Mouse (Mus musculus): ENCODE results near the gene C5ar2. TPM values are rescaled to one million over a fixed set of nuclear protein-coding genes. Genes with fewer than 3 reads are reported as not detected.

C5ar2 gene
- polyA plus RNA-seq (2014; fragmentation: Illumina TruSeq; extraction: RNeasy Lipid Tissue Mini Kit (QIAGEN cat#74804); ENCODE audit: low replicate concordance), result 0.30 TPM

DNA sequence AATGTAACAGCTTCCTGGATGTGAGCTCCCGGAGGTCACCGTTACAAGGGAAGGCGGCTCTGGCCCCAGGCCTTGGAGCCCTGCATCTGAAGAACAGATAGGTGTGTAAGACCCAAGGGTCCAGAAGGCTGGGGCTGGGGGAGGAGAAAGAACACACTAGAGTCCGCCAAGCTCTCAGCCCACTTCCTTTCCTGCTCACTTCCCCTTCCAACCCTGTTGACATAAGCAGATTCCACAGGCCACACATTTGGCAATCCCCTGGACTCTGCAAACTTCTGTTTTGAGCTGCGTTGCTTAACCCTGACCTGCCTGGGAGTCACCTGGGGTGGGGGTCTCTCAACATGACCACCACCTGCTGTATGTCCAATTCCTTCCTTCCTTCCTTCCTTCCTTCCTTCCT is at the start of gene C5ar2:
Gene C5ar2 (minus strand): TSS at position 88 of the 400 bp plus-strand sequence.

DNA sequence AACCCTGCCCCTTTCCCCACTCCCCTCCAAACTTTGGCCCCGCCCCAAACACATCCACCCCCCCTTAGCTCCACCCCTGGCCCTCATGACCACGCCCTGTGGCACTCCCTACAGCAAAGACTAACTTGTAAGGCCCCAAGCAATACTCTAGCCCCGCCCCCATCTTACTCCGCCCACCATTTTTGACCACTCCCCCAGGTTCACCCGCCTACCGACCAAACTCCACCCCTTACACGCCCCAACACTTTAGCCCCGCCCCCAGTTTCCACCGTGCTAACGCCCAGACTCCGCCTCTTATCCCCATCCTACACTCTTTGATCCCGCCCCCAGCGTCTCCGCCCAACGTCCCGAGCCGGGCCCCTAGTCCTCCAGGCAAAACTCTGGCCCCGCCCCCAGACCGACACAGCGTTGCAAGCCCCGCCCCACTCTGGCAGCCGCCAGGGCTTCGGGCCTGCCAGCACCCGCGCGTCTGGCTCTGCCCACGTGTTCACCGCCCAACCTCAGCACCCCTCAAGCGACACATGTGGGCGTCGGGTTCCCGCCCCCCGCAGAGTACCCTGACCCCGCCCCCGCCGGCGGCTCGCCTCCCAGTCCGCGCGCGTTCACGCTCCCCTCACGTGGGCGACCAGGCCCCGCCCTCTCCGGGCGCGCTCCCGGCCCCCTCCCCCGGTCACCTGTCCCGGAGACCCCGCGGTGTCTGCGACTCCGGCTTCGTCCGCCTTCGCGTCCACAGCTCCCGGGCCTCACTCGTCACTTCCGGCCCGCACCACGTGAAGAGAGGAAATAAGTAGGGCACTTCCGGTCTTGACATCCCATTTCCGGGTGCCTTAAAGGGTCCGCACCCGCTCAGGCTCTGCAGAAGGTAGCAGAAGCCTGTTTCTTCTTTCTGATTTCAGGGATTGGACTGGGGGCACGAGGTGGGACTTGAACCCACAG is 42.3 kb upstream of the C5ar2 start, which contains the start of gene Ccdc9:
Gene Ccdc9 (minus strand): TSS at position 770 of the 936 bp plus-strand sequence.

DNA sequence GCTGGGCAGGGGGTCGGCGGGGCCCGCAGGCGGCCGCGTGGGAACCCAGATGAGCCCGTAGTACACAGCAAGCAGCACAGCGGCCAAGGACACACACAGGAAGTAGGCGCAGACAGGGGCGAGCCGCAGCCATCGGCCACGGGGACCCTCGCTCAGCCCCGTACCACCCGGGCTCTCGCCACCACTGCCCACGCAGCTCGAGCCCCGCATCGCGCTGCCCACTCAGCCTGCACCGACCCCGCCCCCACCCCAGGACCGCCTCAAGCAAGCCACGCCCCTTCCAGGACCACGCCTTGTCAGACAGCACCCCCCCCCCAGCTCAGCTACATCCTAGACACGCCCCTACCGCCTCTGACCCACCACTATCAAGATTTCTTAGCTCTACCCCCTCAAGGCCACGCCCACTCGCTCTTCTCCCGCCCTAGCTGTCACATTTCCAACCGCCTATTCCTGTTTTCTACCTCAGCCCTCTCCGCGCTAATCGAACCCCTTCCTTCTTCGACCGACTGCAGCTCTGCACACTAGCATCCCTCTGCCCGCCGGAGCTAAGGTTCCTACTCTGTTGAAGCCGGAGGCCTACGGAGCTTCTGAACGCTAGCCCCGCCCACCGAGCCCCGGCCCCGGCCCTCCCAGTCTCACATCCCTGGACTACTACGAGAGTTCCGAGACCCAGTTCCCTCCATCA is 29.3 kb upstream of the C5ar2 start, which contains the start of gene Inafm1:
Gene Inafm1 (minus strand): TSS at position 537 of the 685 bp plus-strand sequence.

DNA sequence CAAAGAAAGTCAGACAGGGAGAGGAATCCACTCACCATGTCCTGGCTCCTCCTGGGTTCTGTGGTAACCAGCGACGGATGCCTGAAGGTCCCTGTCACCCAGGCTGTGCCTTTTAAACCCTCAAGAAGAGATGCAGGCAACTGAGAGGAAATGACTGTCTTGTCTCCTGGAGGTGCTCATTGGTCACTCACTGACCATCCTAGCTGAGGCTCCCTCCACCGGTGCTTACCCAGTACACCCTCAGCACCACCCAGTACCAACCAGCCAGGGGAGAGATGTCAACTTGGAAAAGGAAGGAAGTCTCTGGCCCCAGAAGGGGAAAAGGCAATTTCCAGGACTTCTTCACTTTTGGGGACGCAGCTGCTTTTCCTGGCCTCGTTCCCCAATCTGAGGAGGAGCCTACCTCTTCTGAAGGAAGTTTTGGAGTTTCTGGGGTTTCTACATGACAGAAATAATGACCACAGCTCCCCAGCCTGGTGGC is 15.2 kb upstream of the C5ar2 start, which contains the start of gene C5ar1:
Gene C5ar1 (minus strand): TSS at position 431 of the 481 bp plus-strand sequence.

DNA sequence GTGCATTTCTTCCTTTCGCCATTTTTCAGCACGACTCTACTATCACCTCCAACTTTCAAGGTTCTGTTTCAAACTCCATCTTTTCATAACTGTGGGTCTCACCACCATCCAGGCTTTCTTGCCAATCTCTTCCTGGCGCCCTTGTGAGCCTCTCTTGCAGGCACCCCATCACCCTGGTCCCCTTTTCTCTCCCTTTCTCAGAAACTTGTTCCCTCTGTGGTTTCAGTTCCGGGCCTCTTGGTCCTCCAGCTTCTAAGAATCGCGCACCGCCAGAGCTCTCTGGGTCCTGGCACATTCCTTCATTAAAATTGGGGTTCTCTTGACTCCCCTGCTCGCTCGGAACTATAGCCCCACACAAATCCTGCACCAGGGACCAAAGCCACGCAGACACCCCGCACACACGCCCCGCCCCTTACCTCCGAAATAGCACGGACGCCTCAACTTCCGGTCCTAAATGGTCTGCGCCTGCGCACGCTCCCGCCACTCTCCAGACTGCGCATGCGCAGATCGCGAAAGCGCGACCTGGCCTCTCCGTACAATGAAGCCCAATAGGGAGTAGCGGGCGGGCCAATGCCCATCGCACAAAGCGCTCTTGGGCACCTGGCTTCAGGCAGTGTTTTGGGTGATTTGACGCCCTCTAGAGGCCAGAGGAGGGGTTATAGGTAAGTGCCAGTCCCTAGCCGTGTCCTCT is 22.2 kb downstream of the C5ar2 start, which contains the start of gene Dhx34:
Gene Dhx34 (minus strand): TSS at position 456 of the 691 bp plus-strand sequence.

Other genes starting within 250 kb of the C5ar2 start
- 0.56 TPM for gene Bicra, start 196.2 kb downstream of the C5ar2 start, polyA plus RNA-seq (2014; fragmentation: Illumina TruSeq; extraction: RNeasy Lipid Tissue Mini Kit (QIAGEN cat#74804); ENCODE audit: low replicate concordance)
- gene Zfp541, start 182.3 kb downstream of the C5ar2 start, polyA plus RNA-seq (2014; fragmentation: Illumina TruSeq; extraction: RNeasy Lipid Tissue Mini Kit (QIAGEN cat#74804); ENCODE audit: low replicate concordance), result not detected
- gene Napa, start 145.7 kb downstream of the C5ar2 start, polyA plus RNA-seq (2014; fragmentation: Illumina TruSeq; extraction: RNeasy Lipid Tissue Mini Kit (QIAGEN cat#74804); ENCODE audit: low replicate concordance), result 7.2 TPM
- 6.2 TPM for gene Kptn, start 124.3 kb downstream of the C5ar2 start, polyA plus RNA-seq (2014; fragmentation: Illumina TruSeq; extraction: RNeasy Lipid Tissue Mini Kit (QIAGEN cat#74804); ENCODE audit: low replicate concordance)
- not detected for gene Slc8a2, start 114.3 kb downstream of the C5ar2 start, polyA plus RNA-seq (2014; fragmentation: Illumina TruSeq; extraction: RNeasy Lipid Tissue Mini Kit (QIAGEN cat#74804); ENCODE audit: low replicate concordance)
- not detected for gene Meis3, start 69.1 kb downstream of the C5ar2 start, polyA plus RNA-seq (2014; fragmentation: Illumina TruSeq; extraction: RNeasy Lipid Tissue Mini Kit (QIAGEN cat#74804); ENCODE audit: low replicate concordance)
- 0.11 TPM for gene Dhx34, start 22.1 kb downstream of the C5ar2 start, polyA plus RNA-seq (2014; fragmentation: Illumina TruSeq; extraction: RNeasy Lipid Tissue Mini Kit (QIAGEN cat#74804); ENCODE audit: low replicate concordance)
- gene C5ar1, start 15.4 kb upstream of the C5ar2 start, polyA plus RNA-seq (2014; fragmentation: Illumina TruSeq; extraction: RNeasy Lipid Tissue Mini Kit (QIAGEN cat#74804); ENCODE audit: low replicate concordance), result 1.9 TPM
- 1.6 TPM for gene Inafm1, start 29.5 kb upstream of the C5ar2 start, polyA plus RNA-seq (2014; fragmentation: Illumina TruSeq; extraction: RNeasy Lipid Tissue Mini Kit (QIAGEN cat#74804); ENCODE audit: low replicate concordance)
- gene Ccdc9, start 42.6 kb upstream of the C5ar2 start, polyA plus RNA-seq (2014; fragmentation: Illumina TruSeq; extraction: RNeasy Lipid Tissue Mini Kit (QIAGEN cat#74804); ENCODE audit: low replicate concordance), result 8.5 TPM
- not detected for gene Bbc3, start 64.2 kb upstream of the C5ar2 start, polyA plus RNA-seq (2014; fragmentation: Illumina TruSeq; extraction: RNeasy Lipid Tissue Mini Kit (QIAGEN cat#74804); ENCODE audit: low replicate concordance)
- gene Sae1, start 143.7 kb upstream of the C5ar2 start, polyA plus RNA-seq (2014; fragmentation: Illumina TruSeq; extraction: RNeasy Lipid Tissue Mini Kit (QIAGEN cat#74804); ENCODE audit: low replicate concordance), result 48.0 TPM
- 6.5 TPM for gene Zc3h4, start 156.8 kb upstream of the C5ar2 start, polyA plus RNA-seq (2014; fragmentation: Illumina TruSeq; extraction: RNeasy Lipid Tissue Mini Kit (QIAGEN cat#74804); ENCODE audit: low replicate concordance)
- gene Tmem160, start 208.6 kb upstream of the C5ar2 start, polyA plus RNA-seq (2014; fragmentation: Illumina TruSeq; extraction: RNeasy Lipid Tissue Mini Kit (QIAGEN cat#74804); ENCODE audit: low replicate concordance), result not detected
- gene Npas1, start 233.6 kb upstream of the C5ar2 start, polyA plus RNA-seq (2014; fragmentation: Illumina TruSeq; extraction: RNeasy Lipid Tissue Mini Kit (QIAGEN cat#74804); ENCODE audit: low replicate concordance), result not detected